Mouse (Mus musculus) frontal cortex, postnatal 36 days (tissue): ENCODE measurements around the gene Fgfrl1.
"Not testable (repeated sequence)": the region's sequence is repeated elsewhere in the genome, so short reads cannot be mapped to it uniquely, and the experiment has no call there.

Experiments
- DNase-seq, 2 experiments: peaks; one replicate each; pipeline ENCODE4 v3.0.0; 2022; ENCODE audit warnings: low spot score in 2 of 2

The Fgfrl1 gene

DNA sequence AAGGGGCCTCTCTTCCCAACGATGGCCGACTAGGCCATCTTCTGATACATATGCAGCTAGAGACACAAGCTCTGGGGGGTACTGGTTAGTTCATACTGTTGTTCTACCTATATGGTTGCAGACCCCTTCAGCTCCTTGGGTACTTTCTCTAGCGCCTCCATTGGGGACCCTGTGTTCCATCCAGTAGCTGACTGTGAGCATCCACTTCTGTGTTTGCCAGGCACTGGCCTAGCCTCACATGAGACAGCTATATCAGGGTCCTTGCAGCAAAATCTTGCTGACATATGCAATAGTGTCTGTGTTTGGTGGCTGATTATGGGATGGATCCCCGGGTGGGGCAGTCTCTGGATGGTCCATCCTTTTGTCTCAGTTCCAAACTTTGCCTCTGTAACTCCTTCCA lies 59.1 kb downstream of the Fgfrl1 start:
- not testable (repeated sequence) for DNase-seq
